Mouse (Mus musculus): ENCODE results near the gene Rbms2. TPM values are rescaled to one million over a fixed set of nuclear protein-coding genes. Genes with fewer than 3 reads are reported as not detected.
"Not testable (repeated sequence)": the region's sequence is repeated elsewhere in the genome, so short reads cannot be mapped to it uniquely, and the experiment has no call there.

Gene Rbms2
- total RNA-seq, 2 experiments from 2014 or later: 12.9 to 15.3 TPM

DNA sequence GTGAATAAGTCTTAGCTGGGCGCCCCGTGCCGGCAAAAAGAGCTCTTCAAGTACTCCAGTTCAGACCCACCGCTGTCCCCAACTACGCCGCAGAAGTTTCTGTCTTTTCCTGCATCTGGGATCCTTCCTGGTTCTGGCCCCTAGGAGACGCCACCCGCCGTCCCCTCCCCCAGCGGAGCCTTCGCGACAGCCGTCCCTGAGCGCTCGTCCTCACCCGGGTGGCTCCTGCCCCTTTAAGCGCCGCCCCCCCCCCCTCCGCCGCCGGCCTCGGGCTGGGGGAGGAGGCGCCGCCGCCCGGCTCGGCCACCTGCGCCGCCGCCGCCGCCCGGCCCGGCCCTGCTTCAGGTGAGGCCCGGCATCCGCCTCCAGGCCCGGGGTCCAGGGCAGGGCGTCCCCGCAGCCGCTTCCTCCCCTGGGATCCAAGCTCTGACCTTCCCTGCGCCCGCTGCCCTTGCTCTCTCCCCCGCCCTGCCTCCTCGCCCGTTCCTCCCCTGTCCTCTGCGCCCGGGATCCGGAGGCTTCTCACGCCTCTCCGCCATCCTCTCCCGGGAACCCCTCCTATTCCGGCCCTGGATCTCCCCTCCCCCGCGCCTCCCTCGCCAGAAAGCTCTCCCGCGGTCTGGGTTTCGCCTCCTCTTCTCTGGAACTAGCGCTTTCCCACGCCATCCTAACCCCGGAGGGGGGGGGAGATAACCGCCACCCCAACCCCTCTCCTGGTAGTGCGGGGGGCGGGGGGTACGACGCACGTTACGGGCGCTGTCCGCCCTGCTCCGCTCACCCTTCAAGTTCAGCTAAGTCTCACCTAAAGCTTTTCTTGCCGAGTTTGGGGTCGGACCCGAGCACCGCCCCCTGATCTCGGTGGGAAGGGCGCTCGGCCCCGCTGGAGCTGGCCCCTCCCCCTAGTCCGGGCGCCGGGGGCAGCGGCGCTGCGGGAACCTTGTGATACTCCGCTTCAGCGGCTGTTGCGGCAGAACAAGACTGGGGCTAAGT is 87.3 kb downstream of the Rbms2 start:
- DNase-seq (ENCODE audit: low spot score in 2 of 2): peak; percentile 63 to 75

DNA sequence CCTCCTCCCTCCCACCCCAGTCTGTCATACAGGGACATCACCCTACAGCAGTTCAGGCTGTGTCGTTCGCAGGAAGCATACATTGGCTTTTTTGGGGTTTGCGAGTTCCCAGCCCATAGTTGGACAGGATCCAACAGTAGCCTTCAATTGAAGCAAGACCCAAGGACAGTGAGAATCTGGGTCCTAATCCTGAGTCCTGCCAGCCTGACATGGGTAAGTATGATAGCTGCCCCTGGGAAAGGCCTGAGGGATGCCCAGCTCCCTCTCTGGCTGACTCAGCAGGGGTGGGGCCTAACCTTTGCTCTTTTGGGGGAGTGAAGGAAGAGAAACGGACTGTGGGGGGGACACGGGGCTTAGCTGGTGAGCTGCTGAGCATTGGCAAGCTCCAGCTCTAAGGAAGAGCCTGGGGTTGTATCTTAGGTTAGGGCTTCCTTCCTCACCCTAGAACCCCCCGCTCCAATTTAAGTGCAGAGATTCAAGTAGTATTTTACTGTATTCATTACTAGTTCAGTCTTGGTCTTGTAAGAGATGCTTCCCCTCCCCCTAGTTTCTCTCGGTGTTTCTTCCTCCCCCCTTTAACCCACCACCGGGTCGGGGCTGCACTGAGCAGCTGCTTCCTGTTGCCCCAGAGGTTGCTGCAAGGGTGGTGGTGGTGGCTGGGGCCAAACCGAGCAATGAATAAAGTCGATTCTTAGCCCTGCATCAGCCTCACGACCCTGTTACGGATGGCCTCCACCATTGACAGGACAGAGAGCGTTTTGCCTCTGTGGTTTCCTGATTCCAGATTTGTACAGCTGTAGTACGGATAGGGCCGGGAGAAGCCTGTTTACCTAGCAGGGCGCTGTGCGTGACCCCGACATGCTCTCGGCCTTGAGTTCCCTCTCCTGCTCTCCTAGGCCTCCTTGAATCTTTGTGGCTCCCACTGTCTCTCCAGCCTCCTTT is 88.3 kb downstream of the Rbms2 start, which contains the start of gene Baz2a:
TSS of gene Baz2a (plus strand) at position 14 of the 942 bp plus-strand sequence.
- peak in 1 of 2 experiments; percentile 40 for DNase-seq (ENCODE audit: low spot score in 2 of 2)

DNA sequence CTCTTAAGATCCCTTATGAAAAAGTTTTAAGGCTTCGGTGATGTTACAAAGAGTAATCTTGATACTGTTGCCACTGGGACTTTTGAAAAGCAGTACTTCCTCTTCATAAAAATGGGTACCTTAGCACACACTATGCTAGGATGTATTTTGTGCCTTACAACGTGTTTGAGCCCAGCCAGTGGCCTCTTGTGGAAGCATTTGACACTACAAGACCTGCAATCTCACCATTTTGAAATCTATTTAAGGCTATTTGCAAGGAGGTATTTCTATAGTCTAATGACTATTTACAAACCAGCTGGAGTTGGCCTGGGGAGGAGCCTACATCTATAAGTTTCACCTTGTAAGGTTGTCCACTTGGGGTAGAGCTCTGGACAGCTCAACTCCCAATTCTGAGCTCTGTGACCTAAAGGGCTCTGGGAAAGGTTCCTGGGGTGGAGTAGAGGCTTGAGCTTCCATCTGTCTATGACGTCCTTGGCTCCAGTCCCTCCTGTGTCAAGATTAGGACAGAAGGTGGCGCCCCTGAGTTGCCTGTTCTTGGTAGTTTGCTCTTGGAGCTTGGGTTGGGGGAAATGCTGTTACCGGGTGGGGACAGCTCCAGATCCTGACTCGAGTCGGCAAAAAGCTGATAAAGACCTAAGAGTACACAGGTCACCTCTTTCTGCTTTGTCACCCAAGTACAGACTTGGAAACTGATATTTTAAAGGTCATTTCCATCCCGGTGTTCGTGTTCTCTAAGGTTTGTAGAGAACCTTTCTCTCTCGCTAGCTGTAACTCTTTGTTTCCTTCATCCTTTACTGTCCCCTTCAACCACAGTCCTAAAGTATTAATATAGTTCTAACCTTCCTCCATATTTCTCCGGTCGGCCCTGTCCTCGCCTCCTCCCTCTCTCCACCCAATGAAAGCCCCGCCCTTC is 89.2 kb downstream of the Rbms2 start:
- DNase-seq (ENCODE audit: low spot score in 2 of 2): peak; percentile 80 to 93

DNA sequence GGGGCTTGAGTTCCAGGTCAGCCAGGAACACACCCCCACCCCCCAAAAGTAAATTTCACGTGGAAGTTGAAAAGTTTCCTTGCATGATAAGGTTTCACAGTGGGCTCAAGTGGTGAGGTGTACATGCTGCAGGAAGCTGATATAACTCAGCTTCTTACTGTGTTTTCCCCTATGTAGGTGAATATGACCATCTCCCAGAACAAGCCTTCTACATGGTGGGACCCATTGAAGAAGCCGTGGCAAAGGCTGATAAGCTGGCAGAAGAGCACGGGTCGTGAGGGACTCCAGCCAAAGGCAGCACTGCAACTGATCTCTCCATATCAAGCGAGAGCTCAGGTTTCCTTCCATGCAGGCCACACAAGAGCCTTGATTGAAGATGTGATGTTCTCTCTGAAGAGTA is 90.3 kb downstream of the Rbms2 start:
- DNase-seq (ENCODE audit: low spot score in 2 of 2): no peak

DNA sequence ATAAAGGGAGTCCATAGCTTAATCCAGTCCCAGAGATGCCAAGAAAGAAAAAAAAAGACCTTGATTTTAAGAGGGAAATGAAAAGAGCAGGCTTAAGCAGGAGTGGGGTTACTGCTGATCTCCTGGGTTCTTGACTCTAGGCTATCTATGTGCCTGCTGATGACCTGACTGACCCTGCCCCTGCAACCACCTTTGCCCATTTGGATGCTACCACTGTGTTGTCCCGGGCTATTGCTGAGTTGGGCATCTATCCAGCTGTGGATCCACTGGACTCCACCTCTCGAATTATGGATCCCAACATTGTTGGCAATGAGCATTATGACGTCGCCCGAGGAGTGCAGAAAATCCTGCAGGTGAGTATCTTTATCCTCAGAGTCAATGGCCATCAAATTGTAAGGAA is 91.9 kb downstream of the Rbms2 start:
- DNase-seq (ENCODE audit: low spot score in 2 of 2): no peak

DNA sequence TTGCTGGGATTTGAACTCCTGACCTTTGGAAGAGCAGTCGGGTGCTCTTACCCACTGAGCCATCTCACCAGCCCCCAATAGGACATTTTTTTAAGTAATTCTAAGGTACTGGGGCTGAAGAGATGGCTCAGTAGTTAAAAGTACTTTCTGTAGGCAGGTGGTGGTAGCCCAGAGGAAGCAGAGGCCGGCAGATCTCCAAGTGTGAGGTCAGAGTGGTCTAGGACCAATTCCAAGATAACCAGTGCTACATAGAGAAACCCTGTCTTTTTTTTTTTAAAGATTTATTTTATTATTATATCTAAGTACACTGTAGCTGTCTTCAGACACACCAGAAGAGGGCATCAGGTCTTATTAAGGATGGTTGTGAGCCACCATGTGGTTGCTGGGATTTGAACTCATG is 92.9 kb downstream of the Rbms2 start:
- DNase-seq (ENCODE audit: low spot score in 2 of 2): not testable (repeated sequence)

DNA sequence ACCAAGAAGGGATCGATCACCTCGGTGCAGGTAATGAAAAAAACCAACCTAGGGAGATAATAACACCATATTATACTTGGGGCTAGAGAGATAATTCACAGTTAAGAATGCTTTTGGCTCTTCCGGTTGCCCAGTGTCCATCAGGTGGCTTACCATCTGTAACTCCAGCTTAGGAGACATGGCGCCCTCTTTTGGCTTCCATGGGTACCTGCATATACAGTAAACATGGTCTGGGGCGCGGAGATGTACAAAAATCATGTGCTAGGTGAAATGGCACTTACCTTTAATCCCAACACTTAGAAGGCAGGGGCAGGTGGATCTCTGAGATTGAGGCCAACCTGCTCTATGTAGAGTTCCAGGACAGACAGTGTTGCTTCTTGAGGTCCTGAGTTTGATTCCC is 93.7 kb downstream of the Rbms2 start:
- DNase-seq (ENCODE audit: low spot score in 2 of 2): peak in 1 of 2 experiments; percentile 30

DNA sequence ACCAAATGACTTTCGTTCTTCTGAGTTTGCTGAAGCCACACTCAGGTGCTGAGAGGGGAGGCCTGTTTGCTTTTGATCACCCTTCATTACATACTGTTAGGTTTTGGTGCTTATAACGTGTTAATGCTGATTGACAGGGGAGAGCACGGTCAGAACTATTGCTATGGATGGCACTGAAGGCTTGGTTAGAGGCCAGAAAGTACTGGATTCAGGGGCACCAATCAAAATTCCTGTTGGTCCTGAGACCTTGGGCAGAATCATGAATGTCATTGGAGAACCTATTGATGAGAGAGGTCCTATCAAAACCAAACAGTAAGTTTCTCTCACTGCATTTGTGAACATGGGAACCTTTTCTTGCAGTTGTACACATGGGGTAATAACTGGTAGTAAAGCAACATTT is 95.9 kb downstream of the Rbms2 start:
- peak in 1 of 2 experiments; percentile 13 for DNase-seq (ENCODE audit: low spot score in 2 of 2)

DNA sequence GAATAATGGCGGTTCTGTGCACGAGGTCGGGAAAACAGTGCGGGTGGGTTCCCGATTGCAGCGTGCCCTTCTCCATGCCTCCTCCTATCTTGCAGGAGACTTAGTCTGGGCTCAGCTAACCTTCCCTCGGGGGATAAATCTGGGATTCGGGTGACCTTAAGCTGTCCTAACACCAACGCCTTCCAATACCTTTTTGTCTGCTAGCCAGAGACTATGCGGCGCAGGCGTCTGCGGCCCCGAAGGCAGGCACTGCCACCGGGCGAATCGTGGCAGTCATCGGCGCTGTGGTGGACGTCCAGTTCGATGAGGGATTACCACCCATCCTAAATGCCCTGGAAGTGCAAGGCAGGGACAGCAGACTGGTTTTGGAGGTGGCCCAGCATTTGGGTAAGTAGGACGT is 96.4 kb downstream of the Rbms2 start:
- DNase-seq (ENCODE audit: low spot score in 2 of 2): no peak

DNA sequence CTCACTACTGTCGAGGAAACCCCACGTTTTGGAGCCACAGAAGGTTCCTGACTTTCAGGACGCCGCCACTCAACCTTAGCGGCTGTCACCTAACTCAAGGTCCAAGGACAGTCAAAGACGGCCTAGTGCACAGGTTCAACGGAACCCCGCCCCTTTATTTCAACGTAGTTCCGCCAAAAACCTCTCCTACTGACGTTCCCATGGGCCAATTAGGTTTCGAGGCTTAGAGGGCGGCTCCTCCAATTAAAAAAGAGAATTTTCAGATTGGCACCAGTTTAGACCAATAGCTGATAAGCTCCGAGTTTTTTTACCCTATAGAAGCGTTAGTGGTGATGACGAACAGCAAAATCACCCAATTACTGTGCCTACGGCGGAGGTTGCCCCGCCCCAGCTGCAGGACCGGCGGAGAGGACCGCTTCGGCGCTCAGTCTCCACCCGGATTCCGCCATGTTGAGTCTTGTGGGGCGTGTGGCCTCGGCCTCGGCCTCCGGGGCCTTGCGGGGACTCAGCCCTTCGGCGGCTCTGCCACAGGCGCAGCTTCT is 97.1 kb downstream of the Rbms2 start, which contains the start of gene Atp5b:
TSS of gene Atp5b (plus strand) at position 394 of the 542 bp plus-strand sequence.
- peak; percentile 98 to 100 for DNase-seq (ENCODE audit: low spot score in 2 of 2)

DNA sequence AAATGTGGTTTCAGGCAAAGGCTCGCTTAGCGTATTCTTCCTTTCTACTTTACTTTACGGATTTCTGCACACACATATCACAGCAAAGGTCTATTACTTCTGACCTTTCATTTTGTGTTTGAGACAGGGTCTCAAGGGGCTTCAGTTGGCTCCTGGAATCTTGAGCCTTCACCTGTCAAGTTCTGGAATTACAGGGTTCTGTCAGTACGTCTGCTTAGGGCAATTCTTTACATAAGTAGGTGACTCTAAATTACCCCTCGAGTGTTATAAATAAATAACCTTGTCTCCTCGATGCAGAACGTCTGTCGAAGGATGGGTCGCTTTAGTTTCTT is 97.7 kb downstream of the Rbms2 start:
- no peak for DNase-seq (ENCODE audit: low spot score in 2 of 2)

DNA sequence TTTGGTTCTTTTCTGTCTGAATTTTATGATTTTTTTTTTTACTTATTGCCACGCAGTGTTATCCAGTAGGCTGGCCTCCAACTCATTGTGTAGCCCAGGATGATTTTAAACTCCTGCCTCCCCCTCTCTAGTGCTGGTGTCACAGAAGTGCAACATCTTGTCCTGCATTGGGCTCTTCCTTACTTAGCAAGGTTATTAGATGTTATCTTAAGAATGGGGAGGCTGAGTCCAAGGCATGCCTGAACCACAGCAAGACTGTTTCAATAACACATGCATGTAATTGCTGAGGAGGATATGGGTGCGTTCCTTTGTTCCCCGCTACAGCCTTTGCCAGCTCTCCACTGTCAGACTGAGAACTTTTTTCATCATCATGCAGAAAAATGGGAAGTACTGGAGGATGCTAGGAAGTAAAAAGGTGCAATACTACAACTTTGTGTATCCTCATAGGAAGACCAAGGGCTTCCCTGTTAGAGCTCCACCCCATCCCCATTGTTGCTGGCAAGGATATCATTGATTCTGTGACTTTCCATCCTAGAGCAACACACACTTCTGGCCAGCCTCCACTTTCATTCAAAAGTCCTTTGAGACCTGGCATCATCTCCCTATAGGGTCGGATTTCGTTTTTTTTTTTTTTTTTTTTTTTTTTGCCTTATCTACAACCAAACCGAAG is 98.2 kb downstream of the Rbms2 start:
- peak in 1 of 2 experiments; percentile 13 for DNase-seq (ENCODE audit: low spot score in 2 of 2)

Small RNAs within 50 kb of the gene (microRNA-seq; reads per million reads assigned to microRNA genes)
- gene Mir677: 19.7 to 20.2 reads per million in 2 experiments

Other genes with a start within 250 kb of the Rbms2 start
- not detected for gene Hsd17b6, start 172.7 kb downstream of the Rbms2 start, total RNA-seq (2021)
- 1 to 10 TPM; 6.8 to 7.4 TPM for gene Prim1, start 165.1 kb downstream of the Rbms2 start, total RNA-seq (2021)
- gene Naca, start 144.7 kb downstream of the Rbms2 start, total RNA-seq (2021): 100 to 1,000 TPM; 338 to 356 TPM
- gene Ptges3, start 121.3 kb downstream of the Rbms2 start, total RNA-seq (2021): 100 to 1,000 TPM; 146 to 153 TPM
- 1,000 to 10,000 TPM; 1,726 to 1,851 TPM for gene Atp5b, start 97.0 kb downstream of the Rbms2 start, total RNA-seq (2021)
- gene Baz2a, start 88.7 kb downstream of the Rbms2 start, total RNA-seq (2021): 10 to 100 TPM; 39.6 to 41.9 TPM
- gene Gls2, start 14.2 kb upstream of the Rbms2 start, total RNA-seq (2021): 10 to 100 TPM; 19.6 to 19.7 TPM
- 10 to 100 TPM; 10.1 to 10.2 TPM for gene Spryd4, start 31.5 kb upstream of the Rbms2 start, total RNA-seq (2021)
- not detected for gene Mip, start 45.5 kb upstream of the Rbms2 start, total RNA-seq (2021)
- gene Timeless, start 51.8 kb upstream of the Rbms2 start, total RNA-seq (2021): 1 to 10 TPM; 4.1 to 4.6 TPM
- not detected for gene Apon, start 73.8 kb upstream of the Rbms2 start, total RNA-seq (2021)
- not detected for gene Apof, start 88.4 kb upstream of the Rbms2 start, total RNA-seq (2021)
- gene Stat2, start 90.3 kb upstream of the Rbms2 start, total RNA-seq (2021): 10 to 100 TPM; 32.0 to 32.1 TPM
- gene Il23a, start 118.5 kb upstream of the Rbms2 start, total RNA-seq (2021): not detected
- 10 to 100 TPM; 12.9 to 13.2 TPM for gene Pan2, start 123.0 kb upstream of the Rbms2 start, total RNA-seq (2021)
- 10 to 100 TPM; 79.5 to 88.1 TPM for gene Cnpy2, start 142.2 kb upstream of the Rbms2 start, total RNA-seq (2021)
- gene Cs, start 157.4 kb upstream of the Rbms2 start, total RNA-seq (2021): 100 to 1,000 TPM; 227 to 229 TPM
- 10 to 100 TPM; 49.5 to 49.7 TPM for gene Coq10a, start 188.7 kb upstream of the Rbms2 start, total RNA-seq (2021)
- gene Ankrd52, start 196.8 kb upstream of the Rbms2 start, total RNA-seq (2021): 10 to 100 TPM; 45.4 to 49.6 TPM
- gene Slc39a5, start 220.9 kb upstream of the Rbms2 start, total RNA-seq (2021): under 1 TPM in 1 of 2 experiments, not detected in 1; 0.37 TPM
- 10 to 100 TPM; 96.5 to 98.5 TPM for gene Nabp2, start 231.2 kb upstream of the Rbms2 start, total RNA-seq (2021)
- 10 to 100 TPM; 74.0 to 76.8 TPM for gene Rnf41, start 231.4 kb upstream of the Rbms2 start, total RNA-seq (2021)

Data from layer of hippocampus, adult 18-20 months (tissue).